Mouse (Mus musculus): Measurements from ENCODE around the gene Pcid2. TPM values are rescaled to one million over a fixed set of nuclear protein-coding genes. Genes with fewer than 3 reads are reported as not detected.
"Not testable (repeated sequence)": the region's sequence is repeated elsewhere in the genome, so short reads cannot be mapped to it uniquely, and the experiment has no call there.

The Pcid2 gene
- polyA plus RNA-seq, 1 experiment from 2014 or later: 24.2 TPM

- not testable (repeated sequence) for H3K9me3 ChIP-seq; H3K27ac ChIP-seq (replicated peaks); ATAC-seq (ENCODE audit: extremely low read depth, insufficient number of reproducible peaks, low FRiP score, low TSS enrichment); H3K4me2 ChIP-seq; H3K27me3 ChIP-seq (replicated peaks); H3K4me3 ChIP-seq; H3K4me1 ChIP-seq; H3K9ac ChIP-seq
- WGBS: 94% methylated on average over 1 of the region's 1 CpGs
- H3K36me3 ChIP-seq: peaks cover 82% of the 10 kb centered on the region
These were observed 29.7 kb downstream of the Pcid2 start for GRCm38 (mm10) chr8:13075579-13075978.

DNA sequence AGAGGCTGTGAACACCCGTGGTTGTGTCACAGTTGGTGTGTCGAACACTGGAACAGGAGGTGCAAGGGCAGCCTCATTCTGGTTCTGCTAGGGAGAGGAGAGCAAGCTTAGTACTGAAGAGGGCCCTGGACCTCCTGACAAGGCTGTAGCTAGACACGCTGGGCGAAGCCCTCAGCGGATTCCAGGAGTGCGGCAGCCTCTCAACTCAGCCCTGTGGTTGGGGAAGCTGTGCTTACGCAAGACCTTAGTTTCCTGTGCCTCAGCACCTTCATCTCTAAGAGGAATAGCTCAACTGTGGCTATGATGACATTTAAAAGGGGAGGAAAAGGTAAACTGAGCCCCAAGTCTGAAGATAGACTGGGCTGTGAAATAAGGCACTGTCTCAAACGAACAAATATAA, 30.2 kb downstream of the Pcid2 start:
- ATAC-seq (ENCODE audit: extremely low read depth, insufficient number of reproducible peaks, low FRiP score, low TSS enrichment): no peak
- H3K9me3 ChIP-seq: no peaks in the 10 kb centered on the region

DNA sequence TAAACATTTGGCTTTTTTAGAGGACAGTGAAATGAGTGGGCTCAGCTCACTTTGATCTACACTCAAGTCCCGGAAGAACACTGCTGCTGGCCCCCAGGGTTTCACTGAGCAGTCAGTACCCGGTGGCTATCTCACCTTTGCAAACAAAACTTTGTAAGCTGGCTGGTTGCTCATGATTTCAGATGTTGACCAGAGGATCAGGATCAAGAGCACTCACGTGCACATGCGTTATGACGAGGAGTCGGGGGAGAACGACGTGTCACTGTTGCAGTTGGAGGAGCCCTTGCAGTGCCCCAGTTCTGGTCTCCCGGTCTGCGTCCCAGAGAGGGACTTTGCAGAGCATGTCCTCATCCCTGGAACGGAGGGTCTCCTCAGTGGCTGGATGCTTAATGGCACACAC, 32.0 kb downstream of the Pcid2 start:
- Histone ChIP-seq H3K27ac (replicated peaks) (no peak overlapping the region), H3K9me3 (no peaks in the 10 kb centered on the region), H3K4me2 (no peak overlapping the region), H3K27me3 (replicated peaks) (no peaks in the 10 kb centered on the region), H3K36me3 (peaks cover 60% of the 10 kb centered on the region), H3K4me3 (no peak overlapping the region), H3K9ac (no peak overlapping the region), H3K4me1 (no peaks in the 10 kb centered on the region)
- WGBS: 89% methylated on average over 11 of the region's 11 CpGs
- no peak for ATAC-seq (ENCODE audit: extremely low read depth, insufficient number of reproducible peaks, low FRiP score, low TSS enrichment)

More for the DNA sequence above, 30.2 kb downstream of the Pcid2 start:
- H3K27ac ChIP-seq (replicated peaks): no peak overlapping the region
- H3K27me3 ChIP-seq (replicated peaks): no peaks in the 10 kb centered on the region
- 88% methylated on average over 8 of the region's 8 CpGs for WGBS
- H3K9ac ChIP-seq: no peak overlapping the region
- H3K4me3 ChIP-seq: no peak overlapping the region
- peaks cover 77% of the 10 kb centered on the region for H3K36me3 ChIP-seq
- no peak overlapping the region for H3K4me2 ChIP-seq
- H3K4me1 ChIP-seq: no peaks in the 10 kb centered on the region

DNA sequence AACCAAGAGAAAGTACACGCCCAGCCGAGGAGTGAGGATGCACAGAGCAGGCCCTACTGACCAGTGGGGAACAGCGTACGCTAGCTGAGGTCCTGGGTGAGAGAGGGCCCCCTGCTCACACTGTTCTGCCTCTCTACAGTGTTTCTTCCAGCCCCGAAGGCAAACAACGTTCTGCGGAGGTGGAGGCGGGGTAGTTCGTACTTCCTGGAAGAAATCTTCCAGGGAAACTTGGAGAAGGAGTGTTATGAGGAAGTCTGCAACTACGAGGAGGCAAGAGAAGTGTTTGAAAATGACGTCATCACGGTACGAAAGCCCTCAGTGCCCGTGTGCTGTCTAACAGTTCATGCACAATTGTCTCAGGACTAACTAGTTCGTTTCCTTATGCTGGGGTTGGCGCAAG, 42.1 kb downstream of the Pcid2 start:
- 70% methylated on average over 16 of the region's 16 CpGs for WGBS
- Histone ChIP-seq H3K9me3 (no peaks in the 10 kb centered on the region), H3K27me3 (replicated peaks) (0 out of 2 replicates have a peak, but pooled peaks cover 10% of the 10 kb centered on the region), H3K4me2 (no peak overlapping the region), H3K9ac (no peak overlapping the region), H3K4me3 (no peak overlapping the region), H3K4me1 (peaks cover 2% of the 10 kb centered on the region; the same call in 1 of the 2 replicates), H3K36me3 (no peaks in the 10 kb centered on the region), H3K27ac (replicated peaks) (no peak overlapping the region)
- ATAC-seq (ENCODE audit: extremely low read depth, insufficient number of reproducible peaks, low FRiP score, low TSS enrichment): no peak

GRCm38 (mm10) chr8:13060441-13061150, 44.7 kb downstream of the Pcid2 start, which contains the start of gene Proz:
Proz (plus strand) TSS chr8:13060914.
- Histone ChIP-seq H3K36me3 (no peaks in the 10 kb centered on the region), H3K4me3 (no peak within 1 kb of the TSS), H3K9me3 (no peaks in the 10 kb centered on the region), H3K9ac (no peak within 1 kb of the TSS), H3K27ac (replicated peaks) (no peak within 1 kb of the TSS), H3K4me2 (no peak within 1 kb of the TSS), H3K27me3 (replicated peaks) (0 out of 2 replicates have a peak, but pooled peaks cover 10% of the 10 kb centered on the region), H3K4me1 (peaks cover 4% of the 10 kb centered on the region; the same call in 1 of the 2 replicates)
- ATAC-seq (ENCODE audit: extremely low read depth, insufficient number of reproducible peaks, low FRiP score, low TSS enrichment): no peak
- 66% methylated on average over 17 of the region's 17 CpGs for WGBS

DNA sequence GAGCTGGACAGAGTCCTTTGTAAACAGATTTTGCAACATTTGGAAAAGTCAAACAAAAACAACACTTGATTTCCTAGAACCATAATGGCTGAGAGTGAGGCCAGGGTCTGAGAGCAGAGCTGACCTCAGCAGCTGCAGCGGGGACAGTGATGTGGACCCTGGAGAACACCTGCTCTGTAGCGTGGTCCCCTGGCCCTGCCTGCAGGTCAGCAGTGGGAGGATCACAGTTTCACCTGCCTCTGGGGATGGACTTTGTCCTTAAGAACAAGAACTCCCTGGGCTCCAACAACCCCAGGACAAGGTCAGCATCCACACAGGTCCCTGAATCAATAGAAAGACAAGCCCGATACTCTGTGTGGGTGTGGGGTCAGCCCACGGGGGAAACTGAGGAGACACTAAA, 47.9 kb downstream of the Pcid2 start:
- H3K4me1 ChIP-seq: peaks cover 4% of the 10 kb centered on the region; the same call in 1 of the 2 replicates
- no peak for ATAC-seq (ENCODE audit: extremely low read depth, insufficient number of reproducible peaks, low FRiP score, low TSS enrichment)
- 86% methylated on average over 4 of the region's 4 CpGs for WGBS
- no peak overlapping the region for H3K4me2 ChIP-seq
- no peaks in the 10 kb centered on the region for H3K36me3 ChIP-seq
- 0 out of 2 replicates have a peak, but pooled peaks cover 5% of the 10 kb centered on the region for H3K27me3 ChIP-seq (replicated peaks)
- no peaks in the 10 kb centered on the region for H3K9me3 ChIP-seq
- H3K9ac ChIP-seq: no peak overlapping the region
- no peak overlapping the region for H3K27ac ChIP-seq (replicated peaks)
- no peak overlapping the region for H3K4me3 ChIP-seq

- no peak overlapping the region for H3K4me2 ChIP-seq
- no peak overlapping the region for H3K4me3 ChIP-seq
- no peak overlapping the region for H3K9ac ChIP-seq
- no peak overlapping the region for H3K27ac ChIP-seq (replicated peaks)
- no peak for ATAC-seq (ENCODE audit: extremely low read depth, insufficient number of reproducible peaks, low FRiP score, low TSS enrichment)
- 76% methylated on average over 10 of the region's 10 CpGs for WGBS
- no peaks in the 10 kb centered on the region for H3K9me3 ChIP-seq
- H3K27me3 ChIP-seq (replicated peaks): no peaks in the 10 kb centered on the region
- no peaks in the 10 kb centered on the region for H3K36me3 ChIP-seq
- H3K4me1 ChIP-seq: no peaks in the 10 kb centered on the region
These were observed 54.7 kb downstream of the Pcid2 start for GRCm38 (mm10) chr8:13050550-13050949.

DNA sequence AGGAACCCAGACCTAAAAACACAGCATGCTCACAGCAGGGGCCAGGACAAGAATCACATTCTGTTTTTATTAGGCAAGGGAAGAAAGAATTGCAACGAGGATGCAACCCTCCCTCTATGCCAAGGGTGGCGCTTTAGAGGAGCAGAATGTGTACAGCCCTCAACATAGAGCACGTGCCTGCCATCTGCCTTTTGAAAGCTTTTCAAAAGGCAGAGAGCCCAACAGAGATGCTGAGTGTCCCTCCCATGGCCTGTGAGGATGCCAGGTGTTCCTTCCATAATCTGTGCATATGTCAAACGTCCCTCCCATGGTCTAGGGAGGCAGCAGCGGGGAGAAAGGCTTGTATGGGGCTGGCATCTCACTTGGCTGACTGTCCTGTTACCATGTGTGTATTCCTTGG, 57.6 kb downstream of the Pcid2 start:
- Histone ChIP-seq H3K27ac (replicated peaks) (no peak overlapping the region), H3K9ac (no peak overlapping the region), H3K27me3 (replicated peaks) (no peaks in the 10 kb centered on the region), H3K4me3 (no peak overlapping the region), H3K9me3 (no peaks in the 10 kb centered on the region), H3K36me3 (no peaks in the 10 kb centered on the region), H3K4me1 (no peaks in the 10 kb centered on the region), H3K4me2 (no peak overlapping the region)
- WGBS: 67% methylated on average over 5 of the region's 5 CpGs
- no peak for ATAC-seq (ENCODE audit: extremely low read depth, insufficient number of reproducible peaks, low FRiP score, low TSS enrichment)

GRCm38 (mm10) chr8:13041459-13041858, 63.8 kb downstream of the Pcid2 start:
- Histone ChIP-seq H3K4me3 (no peak overlapping the region), H3K9me3 (no peaks in the 10 kb centered on the region), H3K36me3 (no peaks in the 10 kb centered on the region), H3K4me2 (no peak overlapping the region), H3K27ac (replicated peaks) (no peak overlapping the region), H3K9ac (no peak overlapping the region), H3K27me3 (replicated peaks) (no peaks in the 10 kb centered on the region), H3K4me1 (peaks cover 27% of the 10 kb centered on the region)
- WGBS: 79% methylated on average over 4 of the region's 4 CpGs
- no peak for ATAC-seq (ENCODE audit: extremely low read depth, insufficient number of reproducible peaks, low FRiP score, low TSS enrichment)

DNA sequence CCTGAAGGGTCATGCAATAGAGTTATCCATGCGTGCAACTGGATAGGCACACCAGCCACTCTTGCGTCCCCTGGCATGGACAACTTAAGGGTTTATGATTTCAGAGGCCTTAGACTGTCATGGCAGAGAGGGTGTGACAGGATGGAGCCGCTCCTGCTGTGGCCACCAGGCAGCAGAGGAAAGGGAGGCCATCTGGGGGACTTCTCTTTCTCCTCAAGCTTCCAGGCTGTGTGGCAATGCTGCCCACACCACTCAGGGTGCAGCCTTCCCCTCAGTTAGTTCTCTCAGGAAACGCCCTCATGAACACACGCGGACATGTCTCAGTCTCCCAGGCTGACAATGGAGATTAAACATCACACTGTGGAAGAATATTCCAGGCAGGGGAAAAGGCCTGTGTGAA, 66.2 kb downstream of the Pcid2 start:
- Histone ChIP-seq H3K4me3 (no peak overlapping the region), H3K9ac (no peak overlapping the region), H3K9me3 (no peaks in the 10 kb centered on the region), H3K27ac (replicated peaks) (no peak overlapping the region), H3K4me1 (peaks cover 39% of the 10 kb centered on the region), H3K27me3 (replicated peaks) (no peaks in the 10 kb centered on the region), H3K36me3 (no peaks in the 10 kb centered on the region), H3K4me2 (no peak overlapping the region)
- ATAC-seq (ENCODE audit: extremely low read depth, insufficient number of reproducible peaks, low FRiP score, low TSS enrichment): no peak
- 70% methylated on average over 6 of the region's 6 CpGs for WGBS

DNA sequence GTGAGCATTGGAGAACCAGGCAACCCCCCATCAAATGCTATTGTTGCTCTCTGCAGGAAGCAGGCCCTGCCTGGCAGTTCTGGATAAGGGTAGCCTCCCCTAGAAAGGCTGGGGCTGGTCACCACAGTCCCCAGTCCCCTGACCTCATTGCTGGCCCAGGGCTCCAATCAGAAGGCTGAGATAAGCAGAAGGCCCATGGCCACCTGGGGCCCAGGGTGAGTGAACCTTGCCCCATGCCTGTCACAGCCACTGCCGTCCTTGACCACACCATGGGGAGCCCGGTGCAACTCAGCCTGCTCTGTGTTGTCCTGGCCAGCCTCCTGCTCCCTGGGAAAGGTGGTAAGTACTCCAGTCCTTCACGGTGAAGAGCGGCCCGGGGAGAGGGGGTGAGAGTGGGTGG, 67.7 kb downstream of the Pcid2 start:
- WGBS: 9% methylated on average over 5 of the region's 5 CpGs
- H3K4me3 ChIP-seq: no peak overlapping the region
- no peaks in the 10 kb centered on the region for H3K36me3 ChIP-seq
- no peaks in the 10 kb centered on the region for H3K27me3 ChIP-seq (replicated peaks)
- H3K4me1 ChIP-seq: peaks cover 39% of the 10 kb centered on the region
- no peak overlapping the region for H3K4me2 ChIP-seq
- ATAC-seq (ENCODE audit: extremely low read depth, insufficient number of reproducible peaks, low FRiP score, low TSS enrichment): no peak
- no peaks in the 10 kb centered on the region for H3K9me3 ChIP-seq
- H3K27ac ChIP-seq (replicated peaks): 0 out of 2 replicates have a peak overlapping the region, but pooled peaks have one; percentile 15
- H3K9ac ChIP-seq: peak overlapping the region; percentile 58

DNA sequence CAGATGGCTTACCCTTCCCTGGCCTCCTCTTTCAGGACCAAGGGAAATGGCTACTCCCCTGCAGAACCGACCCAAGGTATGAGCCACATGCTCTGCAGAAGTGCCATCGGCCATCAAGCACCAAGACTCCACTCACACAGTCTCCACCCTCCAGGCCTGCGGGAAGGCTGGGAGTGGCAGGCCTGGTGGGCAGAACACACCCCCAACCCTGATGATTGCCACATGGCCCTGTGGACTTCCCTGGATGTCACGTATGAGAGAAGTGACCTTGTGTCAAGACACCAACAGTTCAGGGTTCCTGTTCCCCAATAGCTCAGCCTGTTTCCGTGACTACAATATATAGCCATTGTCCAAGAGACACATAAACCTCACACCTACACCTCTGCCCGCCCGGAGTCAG, 68.2 kb downstream of the Pcid2 start, which contains the start of gene F10:
F10 (plus strand) TSS at position 294 of the 400 bp plus-strand sequence.
- no peak within 1 kb of the TSS for H3K4me2 ChIP-seq
- peak within 1 kb of the TSS; percentile 44 for H3K27ac ChIP-seq (replicated peaks)
- ATAC-seq (ENCODE audit: extremely low read depth, insufficient number of reproducible peaks, low FRiP score, low TSS enrichment): no peak
- peak within 1 kb of the TSS; percentile 58 for H3K9ac ChIP-seq
- 55% methylated on average over 7 of the region's 7 CpGs for WGBS
- no peak within 1 kb of the TSS for H3K4me3 ChIP-seq
- H3K36me3 ChIP-seq: no peaks in the 10 kb centered on the region
- no peaks in the 10 kb centered on the region for H3K9me3 ChIP-seq
- peaks cover 39% of the 10 kb centered on the region for H3K4me1 ChIP-seq
- no peaks in the 10 kb centered on the region for H3K27me3 ChIP-seq (replicated peaks)

All from heart, embryonic 13.5 days (tissue).